Comparison of ENCODE assay signal across 11 mouse cellular contexts in genomic region chr19:47316288-47317062, GRCm38 (mm10).
DNase-seq lines count a peak whose midpoint lies in the region; ATAC-seq and TF ChIP-seq lines count a peak whose summit lies in the region.
"Had no signal": no experiment of that assay in that cellular context is flagged by ENCODE, and none has a peak within 500 bp of the region (broad histone marks: within the 10 kb centered on the region; RNA-seq: fewer than 3 reads in every experiment).

No protein-coding gene starts in this region.

- peak; percentile 16; the same call in 1 of the 2 replicates for TF ChIP-seq CTCF in lung, adult 2 months (IDR thresholded peaks at IDR 0.05; ENCODE audit: insufficient read depth, low read length)
- no peak for TF ChIP-seq CTCF in embryonic fibroblast, embryonic 13.5 days (IDR thresholded peaks at IDR 0.05; ENCODE audit: borderline replicate concordance, insufficient read depth, low read length)

- H3K9me3 ChIP-seq in forebrain, embryonic 13.5 days (replicated peaks) = no peaks in the 10 kb centered on the region
- H3K9me3 ChIP-seq in forebrain, embryonic 16.5 days (ENCODE audit: control insufficient read depth, low read length) = no peaks in the 10 kb centered on the region
- H3K9me3 ChIP-seq in limb, embryonic 14.5 days (ENCODE audit: control insufficient read depth, low read length) = no peaks in the 10 kb centered on the region

- no peaks in the 10 kb centered on the region for H3K36me3 ChIP-seq in forebrain, embryonic 13.5 days (ENCODE audit: poor library complexity, severe bottlenecking)
- H3K36me3 ChIP-seq in forebrain, embryonic 16.5 days (ENCODE audit: control insufficient read depth, insufficient read depth) = no peaks in the 10 kb centered on the region
- H3K36me3 ChIP-seq in limb, embryonic 14.5 days (ENCODE audit: control insufficient read depth, insufficient read depth, low read length) = peaks cover 13% of the 10 kb centered on the region

- 0 out of 2 replicates have a peak, but pooled peaks cover 3% of the 10 kb centered on the region for H3K27me3 ChIP-seq in forebrain, embryonic 13.5 days
- H3K27me3 ChIP-seq in forebrain, embryonic 16.5 days (replicated peaks; ENCODE audit: control insufficient read depth, insufficient read depth, low read length) = no peaks in the 10 kb centered on the region
- no peaks in the 10 kb centered on the region for H3K27me3 ChIP-seq in limb, embryonic 14.5 days (ENCODE audit: control insufficient read depth, insufficient read depth, low read length)

- H3K27ac ChIP-seq in forebrain, embryonic 13.5 days = peak overlapping the region; percentile 82; the same call in 1 of the 2 replicates
- H3K27ac ChIP-seq in forebrain, embryonic 16.5 days (ENCODE audit: low read length) = no peak overlapping the region
- H3K27ac ChIP-seq in embryonic fibroblast, embryonic 13.5 days (ENCODE audit: insufficient read depth, low read length) = peak overlapping the region; percentile 92
- peak overlapping the region; percentile 88 for H3K27ac ChIP-seq in limb, embryonic 14.5 days (replicated peaks; ENCODE audit: low read depth, low read length)
- H3K27ac ChIP-seq: hindbrain, embryonic 14.5 days had no signal

- TF ChIP-seq POLR2A in lung, adult 2 months (IDR thresholded peaks at IDR 0.05; ENCODE audit: borderline replicate concordance, extremely low read depth, low read depth, low read length) = no peak
- TF ChIP-seq POLR2A in embryonic fibroblast, embryonic 13.5 days (IDR thresholded peaks at IDR 0.05; ENCODE audit: low read depth, low read length) = no peak
- TF ChIP-seq POLR2A in limb, embryonic 14.5 days (IDR thresholded peaks at IDR 0.05; ENCODE audit: borderline replicate concordance, extremely low read depth, insufficient read depth, insufficient read length) = no peak

- ATAC-seq in forebrain, embryonic 13.5 days = no peak
- no peak for ATAC-seq in forebrain, embryonic 16.5 days
- ATAC-seq in limb, embryonic 14.5 days (ENCODE audit: low FRiP score, low read depth) = no peak

- no peak overlapping the region for H3K9ac ChIP-seq in forebrain, embryonic 13.5 days
- no peak overlapping the region for H3K9ac ChIP-seq in forebrain, embryonic 16.5 days (replicated peaks; ENCODE audit: low read depth, low read length)
- H3K9ac ChIP-seq in limb, embryonic 14.5 days (ENCODE audit: low read depth, low read length, severe bottlenecking) = no peak overlapping the region

- no peak overlapping the region for H3K4me2 ChIP-seq in forebrain, embryonic 13.5 days
- no peak overlapping the region for H3K4me2 ChIP-seq in forebrain, embryonic 16.5 days (ENCODE audit: low read length)
- H3K4me2 ChIP-seq in limb, embryonic 14.5 days (replicated peaks; ENCODE audit: low read depth, low read length, severe bottlenecking) = peak overlapping the region; percentile 31; the same call in 1 of the 2 replicates
- H3K4me2 ChIP-seq: hindbrain, embryonic 14.5 days; midbrain, embryonic 11.5 days had no signal

- H3K4me3 ChIP-seq in forebrain, embryonic 13.5 days = no peak overlapping the region
- H3K4me3 ChIP-seq in forebrain, embryonic 16.5 days (replicated peaks; ENCODE audit: low read length) = no peak overlapping the region
- no peak overlapping the region for H3K4me3 ChIP-seq in lung, adult 2 months (replicated peaks; ENCODE audit: extremely low read depth, low read depth, low read length)
- H3K4me3 ChIP-seq in embryonic fibroblast, embryonic 13.5 days (ENCODE audit: insufficient read depth, low read length) = no peak overlapping the region
- H3K4me3 ChIP-seq in limb, embryonic 14.5 days (replicated peaks; ENCODE audit: low read length) = no peak overlapping the region

- WGBS in forebrain, embryonic 13.5 days = 72% methylated on average over 19 of the region's 19 CpGs
- 65% methylated on average over 19 of the region's 19 CpGs for whole genome bisulfite sequencing in forebrain, embryonic 16.5 days
- WGBS in lung, adult 2 months = 48% methylated on average over 19 of the region's 19 CpGs
- 60% methylated on average over 19 of the region's 19 CpGs for WGBS in limb, embryonic 14.5 days

- H3K4me1 ChIP-seq in forebrain, embryonic 13.5 days = peaks cover 78% of the 10 kb centered on the region
- H3K4me1 ChIP-seq in forebrain, embryonic 16.5 days (replicated peaks; ENCODE audit: control insufficient read depth, insufficient read depth, low read length) = peaks cover 52% of the 10 kb centered on the region
- peaks cover 43% of the 10 kb centered on the region for H3K4me1 ChIP-seq in lung, adult 2 months (ENCODE audit: control insufficient read depth, insufficient read depth, low read length)
- peaks cover 34% of the 10 kb centered on the region for H3K4me1 ChIP-seq in embryonic fibroblast, embryonic 13.5 days (ENCODE audit: control insufficient read depth, insufficient read depth, low read length)
- peaks cover 89% of the 10 kb centered on the region for H3K4me1 ChIP-seq in limb, embryonic 14.5 days (ENCODE audit: control insufficient read depth, insufficient read depth, low read length)

- DNase-seq in lung, adult 2 months = no peak
- no peak for DNase-seq in lung, postnatal 4 days
- no peak for DNase-seq in limb, embryonic 14.5 days (ENCODE audit: low spot score)
- DNase-seq in thymus, adult 18-20 months = no peak
- DNase-seq in layer of hippocampus, postnatal 25 days (ENCODE audit: extremely low spot score in 1 of 2, low spot score in 1 of 2) = no peak
- DNase-seq: cerebellum, adult 11 months had no signal
